Mouse (Mus musculus) embryonic facial prominence, embryonic 15.5 days (tissue): ENCODE data around the gene Eif2s3y. TPM values are rescaled to one million over a fixed set of nuclear protein-coding genes. Genes with fewer than 3 reads are reported as not detected.

ENCODE experiments used
- ATAC-seq: fragments of 200-750 bp; cut with Nextera tagmentation; 2 replicates; pipeline ENCODE4 v1.8.0; 2017; ENCODE audit warnings: low read depth, moderate TSS enrichment; ENCODE audit not compliant: insufficient number of reproducible peaks, low FRiP score, low TSS enrichment
- H3K27ac ChIP-seq: fragments of 300-500 bp; sonication (generic); replicated peaks from 2 replicates; pipeline ENCODE4 v1.5.1; 2015; ENCODE audit warnings: mild to moderate bottlenecking, inconsistent platforms
- H3K27me3 ChIP-seq: fragments of 300-500 bp; sonication (generic); 2 replicates; pipeline ENCODE4 v1.6.1; 2015; ENCODE audit warnings: inconsistent platforms
- H3K36me3 ChIP-seq: fragments of 300-500 bp; sonication (generic); 2 replicates; pipeline ENCODE4 v1.6.1; 2015; ENCODE audit warnings: mild to moderate bottlenecking, inconsistent platforms
- H3K4me1 ChIP-seq: fragments of 300-500 bp; sonication (generic); 2 replicates; pipeline ENCODE4 v1.6.1; 2015; ENCODE audit warnings: inconsistent platforms
- H3K4me2 ChIP-seq: fragments of 300-500 bp; sonication (generic); replicated peaks from 2 replicates; pipeline ENCODE4 v1.6.1; 2015; ENCODE audit warnings: mild to moderate bottlenecking, inconsistent platforms
- H3K4me3 ChIP-seq: fragments of 300-500 bp; sonication (generic); replicated peaks from 2 replicates; pipeline ENCODE4 v1.5.1; 2015; ENCODE audit warnings: mild to moderate bottlenecking, inconsistent platforms
- H3K9ac ChIP-seq: fragments of 300-500 bp; sonication (generic); 2 replicates; pipeline ENCODE4 v1.6.1; 2015; ENCODE audit warnings: inconsistent platforms
- H3K9me3 ChIP-seq: fragments of 300-500 bp; sonication (generic); replicated peaks from 2 replicates; pipeline ENCODE4 v1.6.1; 2016; ENCODE audit warnings: inconsistent platforms
- WGBS: fragments of 180-500 bp; shearing (Covaris S2); methylation state at CpG from one replicate; pipeline ENCODE4 v1.1.7; 2015; 5-methylcytosine and 5-hydroxymethylcytosine counted together
- microRNA-seq: library from miRNA; unstranded; fragments of <30 nt; microRNA quantifications from one replicate; pipeline ENCODE4, GENCODE M21; 2016; ENCODE audit warnings: borderline number of aligned reads
- polyA plus RNA-seq: library from polyadenylated mRNA; unstranded; fragments of >200 nt; fragmentation: Nextera tagmentation; extraction: Ambion mirVana; gene quantifications from 2 replicates; pipeline ENCODE4 v1.2.1, GENCODE M21; 2015

The Eif2s3y gene
- polyA plus RNA-seq, result 30.5 and 36.0 TPM in 2 replicates

DNA sequence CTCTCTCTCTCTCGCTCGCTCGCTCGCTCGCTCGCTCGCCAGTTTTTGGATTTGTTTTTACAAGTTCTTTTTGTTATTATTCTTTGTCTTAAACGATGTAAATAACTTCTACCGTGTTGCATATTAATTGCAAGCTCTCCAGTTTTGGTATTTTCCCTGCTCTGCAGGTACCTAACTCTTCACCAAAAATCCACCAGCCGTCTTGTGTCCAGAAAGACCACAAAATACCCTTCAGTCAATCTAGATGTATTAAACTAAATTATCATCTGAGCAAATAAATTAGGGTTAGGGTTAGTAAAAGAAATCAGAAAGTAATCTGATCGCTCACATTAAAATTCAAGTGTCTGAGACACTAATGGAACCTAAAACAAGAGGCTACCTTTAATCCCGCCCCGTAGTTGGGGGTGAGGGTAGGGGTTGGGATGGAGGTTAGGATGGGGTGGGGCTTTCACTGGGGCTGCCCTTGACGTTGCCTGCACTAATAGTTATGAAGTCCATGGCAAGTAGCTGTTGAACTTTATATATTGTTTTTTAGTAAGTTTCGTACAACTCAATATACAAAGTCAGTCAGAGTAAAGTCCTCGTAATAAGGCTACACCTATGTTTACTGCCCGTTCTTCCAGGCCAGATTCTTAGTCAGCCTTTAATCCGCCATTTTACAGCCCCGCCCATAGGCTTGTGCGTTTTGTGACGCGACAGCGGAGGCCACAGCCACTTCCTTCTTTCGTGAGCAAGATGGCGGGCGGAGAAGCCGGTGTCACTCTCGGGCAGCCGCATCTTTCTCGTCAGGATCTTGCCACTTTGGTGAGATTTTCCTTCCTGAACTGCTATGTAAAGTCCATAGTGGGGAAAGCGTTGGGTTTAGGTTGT is at the start of gene Eif2s3y:
Eif2s3y (plus strand) TSS at position 662 of the 870 bp plus-strand sequence.
- ATAC-seq, result peak; percentile 76; the same call in 1 of the 2 replicates
- Histone ChIP-seq H3K4me1 (no peaks in the 10 kb centered on the region), H3K36me3 (no peaks in the 10 kb centered on the region), H3K4me3 (peak within 1 kb of the TSS; percentile 42), H3K9me3 (no peaks in the 10 kb centered on the region), H3K4me2 (peak within 1 kb of the TSS; percentile 22; the same call in 1 of the 2 replicates), H3K27ac (no peak within 1 kb of the TSS), H3K27me3 (no peaks in the 10 kb centered on the region), H3K9ac (no peak within 1 kb of the TSS)
- 32% methylated on average over 31 of the region's 31 CpGs for WGBS

Small RNA genes lying within 50 kb of the gene (microRNA-seq; reads per million reads assigned to microRNA genes)
- not detected for gene Gm47281

Other genes starting within 250 kb of the Eif2s3y start
- gene Zfy1, start 213.1 kb upstream of the Eif2s3y start, polyA plus RNA-seq, result not detected in 2 replicates
- not detected in 2 replicates for gene Uba1y, start 191.9 kb upstream of the Eif2s3y start, polyA plus RNA-seq
- 7.5 and 9.4 TPM in 2 replicates for gene Kdm5d, start 112.8 kb upstream of the Eif2s3y start, polyA plus RNA-seq
- 10.2 and 11.0 TPM in 2 replicates for gene Uty, start 235.2 kb downstream of the Eif2s3y start, polyA plus RNA-seq